Mouse (Mus musculus) spleen, postnatal 4 days (tissue): ENCODE results near the gene Cpeb3.
A peak's percentile ranks its signal among the peaks of the same experiment; 100 is the strongest.
"Not testable (repeated sequence)": the region's sequence is repeated elsewhere in the genome, so short reads cannot be mapped to it uniquely, and the experiment has no call there.

Experiments
- DNase-seq, 2 experiments: peaks; one replicate each; pipeline ENCODE4 v3.0.0; 2022; ENCODE audit warnings: low spot score in 2 of 2

The Cpeb3 gene

GRCm38 (mm10) chr19:37090146-37091061 lies 118.0 kb downstream of the Cpeb3 start:
- no peak for DNase-seq

GRCm38 (mm10) chr19:37088043-37088748 lies 120.2 kb downstream of the Cpeb3 start:
- no peak for DNase-seq

- DNase-seq: no peak
Observed at GRCm38 (mm10) chr19:37084546-37084945, 123.9 kb downstream of the Cpeb3 start.

GRCm38 (mm10) chr19:37081467-37081866 lies 126.9 kb downstream of the Cpeb3 start:
- DNase-seq: no peak

- no peak for DNase-seq
Observed at GRCm38 (mm10) chr19:37079151-37079550, 129.2 kb downstream of the Cpeb3 start.

- DNase-seq: no peak
Observed at GRCm38 (mm10) chr19:37078571-37078970, 129.8 kb downstream of the Cpeb3 start.

GRCm38 (mm10) chr19:37078064-37078463 lies 130.3 kb downstream of the Cpeb3 start:
- no peak for DNase-seq

GRCm38 (mm10) chr19:37077258-37077657 lies 131.1 kb downstream of the Cpeb3 start:
- DNase-seq: not testable (repeated sequence)

GRCm38 (mm10) chr19:37076646-37077045 lies 131.8 kb downstream of the Cpeb3 start:
- DNase-seq: no peak

GRCm38 (mm10) chr19:37076116-37076515 lies 132.3 kb downstream of the Cpeb3 start:
- no peak for DNase-seq

GRCm38 (mm10) chr19:37075690-37076089 lies 132.7 kb downstream of the Cpeb3 start:
- DNase-seq: no peak

- no peak for DNase-seq
Observed at GRCm38 (mm10) chr19:37074726-37075125, 133.7 kb downstream of the Cpeb3 start.

GRCm38 (mm10) chr19:37074276-37074675 lies 134.1 kb downstream of the Cpeb3 start:
- DNase-seq: no peak

GRCm38 (mm10) chr19:37072871-37073629 lies 135.4 kb downstream of the Cpeb3 start:
- no peak for DNase-seq

- DNase-seq: no peak
Observed at GRCm38 (mm10) chr19:37069243-37069642, 139.2 kb downstream of the Cpeb3 start.

- no peak for DNase-seq
Observed at GRCm38 (mm10) chr19:37060078-37060477, 148.3 kb downstream of the Cpeb3 start.

GRCm38 (mm10) chr19:37059623-37060022 lies 148.8 kb downstream of the Cpeb3 start:
- no peak for DNase-seq

- no peak for DNase-seq
Observed at GRCm38 (mm10) chr19:37057161-37057905, 151.1 kb downstream of the Cpeb3 start.

- DNase-seq: no peak
Observed at GRCm38 (mm10) chr19:37055976-37056556, 152.3 kb downstream of the Cpeb3 start.

GRCm38 (mm10) chr19:37050643-37051345 lies 157.6 kb downstream of the Cpeb3 start:
- DNase-seq: peak; percentile 50 to 73
